7 mouse cellular contexts compared by ENCODE assay signal in the genomic region with DNA sequence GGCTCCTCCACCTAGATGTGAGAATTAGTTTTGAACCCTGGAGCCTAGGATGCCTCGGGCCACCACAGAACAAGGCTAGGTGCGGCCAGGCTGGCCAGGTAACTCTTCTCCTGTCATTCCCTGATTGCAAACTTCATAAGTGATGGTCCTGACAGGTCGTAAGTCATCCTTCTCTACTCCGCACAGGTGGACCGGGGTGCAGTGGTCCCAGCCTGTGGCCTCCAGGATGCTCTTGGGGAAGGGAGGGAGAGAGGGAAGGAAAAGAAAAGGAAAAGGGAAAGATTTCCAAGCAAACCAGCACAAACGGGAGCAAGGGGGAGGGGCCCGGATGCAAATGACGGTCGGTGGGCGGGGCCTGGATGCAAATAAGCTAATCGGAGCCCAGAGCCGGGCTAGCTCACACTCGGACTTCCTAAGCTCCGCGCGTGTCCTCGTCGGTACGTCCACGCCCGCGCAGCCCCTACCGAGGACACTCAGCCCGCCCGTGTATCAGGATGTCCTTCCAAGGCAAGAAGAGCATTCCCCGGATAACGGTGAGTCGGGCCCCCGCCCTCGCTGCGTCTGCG. TPM values are rescaled to one million over a fixed set of nuclear protein-coding genes. Genes with fewer than 3 reads are reported as not detected.
A peak's percentile ranks its signal among the peaks of the same experiment; 100 is the strongest.
DNase-seq lines count a peak whose midpoint lies in the region; ATAC-seq lines count a peak whose summit lies in the region.

A gene (plus strand): TSS at position 373 of the 566 bp plus-strand sequence.

- H3K27me3 ChIP-seq in embryonic facial prominence, embryonic 13.5 days: peaks cover 41% of the 10 kb centered on the region
- peaks cover 71% of the 10 kb centered on the region for H3K27me3 ChIP-seq in heart, embryonic 12.5 days (replicated peaks)
- H3K27me3 ChIP-seq in neural tube, embryonic 15.5 days (replicated peaks): no peaks in the 10 kb centered on the region

- H3K4me1 ChIP-seq in embryonic facial prominence, embryonic 13.5 days: peaks cover 24% of the 10 kb centered on the region
- peaks cover 9% of the 10 kb centered on the region for H3K4me1 ChIP-seq in heart, embryonic 12.5 days (replicated peaks)
- H3K4me1 ChIP-seq in neural tube, embryonic 15.5 days: peaks cover 51% of the 10 kb centered on the region

- DNase-seq in kidney, postnatal 14 days: peak; percentile 73
- DNase-seq in liver: peak; percentile 47

- peak within 1 kb of the TSS; percentile 83 for H3K9ac ChIP-seq in embryonic facial prominence, embryonic 13.5 days
- H3K9ac ChIP-seq in heart, embryonic 12.5 days: peak within 1 kb of the TSS; percentile 64
- H3K9ac ChIP-seq in neural tube, embryonic 15.5 days (replicated peaks): peak within 1 kb of the TSS; percentile 94

- ATAC-seq in cerebellum, adult (ENCODE audit: insufficient number of reproducible peaks, low FRiP score, low TSS enrichment): peak; percentile 73
- ATAC-seq in embryonic facial prominence, embryonic 13.5 days (ENCODE audit: insufficient number of reproducible peaks, insufficient read depth, low FRiP score, low TSS enrichment, low read depth): peak; percentile 57
- ATAC-seq in heart, embryonic 12.5 days (ENCODE audit: insufficient number of reproducible peaks, low FRiP score): peak; percentile 31; the same call in 1 of the 2 replicates
- ATAC-seq in neural tube, embryonic 15.5 days (ENCODE audit: low FRiP score): peak; percentile 90
- ATAC-seq in inflammation-experienced regulatory T-cells, adult 6 months: no peak

- H3K4me2 ChIP-seq in embryonic facial prominence, embryonic 13.5 days: peak within 1 kb of the TSS; percentile 83
- H3K4me2 ChIP-seq in heart, embryonic 12.5 days: peak within 1 kb of the TSS; percentile 88
- peak within 1 kb of the TSS; percentile 73 for H3K4me2 ChIP-seq in neural tube, embryonic 15.5 days

- 6% methylated on average over 32 of the region's 32 CpGs for WGBS in embryonic facial prominence, embryonic 13.5 days
- WGBS in heart, embryonic 12.5 days: 7% methylated on average over 32 of the region's 32 CpGs
- WGBS in neural tube, embryonic 15.5 days: 5% methylated on average over 32 of the region's 32 CpGs

- no peak within 1 kb of the TSS for H3K27ac ChIP-seq in embryonic facial prominence, embryonic 13.5 days
- H3K27ac ChIP-seq in heart, embryonic 12.5 days (ENCODE audit: poor library complexity, severe bottlenecking): no peak within 1 kb of the TSS
- peak within 1 kb of the TSS; percentile 85 for H3K27ac ChIP-seq in neural tube, embryonic 15.5 days (replicated peaks)

- peak within 1 kb of the TSS; percentile 70 for H3K4me3 ChIP-seq in embryonic facial prominence, embryonic 13.5 days
- peak within 1 kb of the TSS; percentile 61 for H3K4me3 ChIP-seq in heart, embryonic 12.5 days
- H3K4me3 ChIP-seq in neural tube, embryonic 15.5 days (replicated peaks): peak within 1 kb of the TSS; percentile 81

- H3K36me3 ChIP-seq in embryonic facial prominence, embryonic 13.5 days: peaks cover 4% of the 10 kb centered on the region
- no peaks in the 10 kb centered on the region for H3K36me3 ChIP-seq in heart, embryonic 12.5 days
- peaks cover 11% of the 10 kb centered on the region for H3K36me3 ChIP-seq in neural tube, embryonic 15.5 days

- H3K9me3 ChIP-seq in embryonic facial prominence, embryonic 13.5 days: no peaks in the 10 kb centered on the region
- no peaks in the 10 kb centered on the region for H3K9me3 ChIP-seq in heart, embryonic 12.5 days (replicated peaks)
- H3K9me3 ChIP-seq in neural tube, embryonic 15.5 days (replicated peaks): no peaks in the 10 kb centered on the region

RNA-seq across cellular contexts. Expression of the gene that starts here (rescaled TPM):
- 24.1 and 27.9 TPM in 2 replicates for polyA plus RNA-seq in embryonic facial prominence, embryonic 13.5 days (2015; fragmentation: Nextera tagmentation; extraction: Ambion mirVana)
- 3.4 and 4.1 TPM in 2 replicates for polyA plus RNA-seq in heart, embryonic 12.5 days (2016; fragmentation: Nextera tagmentation; extraction: Ambion mirVana)
- 153 and 181 TPM in 2 replicates for polyA plus RNA-seq in neural tube, embryonic 15.5 days (2015; fragmentation: Nextera tagmentation; extraction: Ambion mirVana)
- polyA plus RNA-seq in inflammation-experienced regulatory T-cells, adult 6 months (2017; shearing (Covaris generic)): under 1 TPM in 1 of 3 experiments, not detected in 2; 0.09 TPM
